Mouse (Mus musculus): Measurements from ENCODE around the gene Iqce. TPM values are rescaled to one million over a fixed set of nuclear protein-coding genes. Genes with fewer than 3 reads are reported as not detected.

Gene Iqce
- 7.5 TPM for polyA plus RNA-seq (2012; fragmentation: generic; extraction: Trizol)
- long read RNA-seq, experiment 1, partial matches to known transcripts: 0 of 1 reads
- long read RNA-seq, experiment 1, other reads (novel, unspliced or antisense): 1 of 1 reads
- long read RNA-seq, experiment 2, full-length matches to known transcripts: 12 of 47 reads
- long read RNA-seq, experiment 2, partial matches to known transcripts: 19 of 47 reads
- long read RNA-seq, experiment 2, other reads (novel, unspliced or antisense): 16 of 47 reads

- peaks cover 14% of the 10 kb centered on the region for H3K79me3 ChIP-seq (ENCODE audit: low read depth)
These were observed at the start of gene Iqce for GRCm38 (mm10) chr5:140702103-140702513. Iqce (minus strand) TSS chr5:140702378.

GRCm38 (mm10) chr5:140750925-140751324 is 48.7 kb upstream of the Iqce start:
- no peaks in the 10 kb centered on the region for H3K79me3 ChIP-seq (ENCODE audit: low read depth)
- TF ChIP-seq MYOG (IDR thresholded peaks at IDR 0.05; ENCODE audit: control insufficient read depth, extremely low read depth, insufficient read length) (no peak), CTCF (IDR thresholded peaks at IDR 0.05; ENCODE audit: control insufficient read depth, insufficient read depth, insufficient read length) (peak; percentile 17), MYOD1 (IDR thresholded peaks at IDR 0.05; ENCODE audit: control insufficient read depth, insufficient read length, low read depth) (no peak), FOSL1 (IDR thresholded peaks at IDR 0.05; ENCODE audit: insufficient read depth, low read length, poor library complexity, severe bottlenecking) (no peak)
- H3K36me3 ChIP-seq (ENCODE audit: control insufficient read depth, insufficient read depth): no peaks in the 10 kb centered on the region
- H3K4me3 ChIP-seq (ENCODE audit: insufficient read depth, poor library complexity, severe bottlenecking): no peak overlapping the region
- H3K27me3 ChIP-seq (ENCODE audit: control insufficient read depth, insufficient read depth, insufficient read length): no peaks in the 10 kb centered on the region
- no peak overlapping the region for H3ac ChIP-seq (ENCODE audit: control insufficient read depth, insufficient read length, low read depth)
- H3K79me2 ChIP-seq (ENCODE audit: control insufficient read depth, insufficient read depth): no peaks in the 10 kb centered on the region

More at GRCm38 (mm10) chr5:140702103-140702513, at the start of gene Iqce:
- peaks cover 37% of the 10 kb centered on the region for H3K79me2 ChIP-seq (ENCODE audit: control insufficient read depth, insufficient read depth)
- peak within 1 kb of the TSS; percentile 83 for H3ac ChIP-seq (ENCODE audit: control insufficient read depth, insufficient read length, low read depth)
- no peak for TF ChIP-seq USF1 (IDR thresholded peaks at IDR 0.05; ENCODE audit: low read depth)
- TF ChIP-seq FOSL1 (IDR thresholded peaks at IDR 0.05; ENCODE audit: insufficient read depth, low read length, poor library complexity, severe bottlenecking): no peak
- TF ChIP-seq CEBPB (IDR thresholded peaks at IDR 0.05; ENCODE audit: low read depth): no peak
- no peak for TF ChIP-seq MAX (IDR thresholded peaks at IDR 0.05)
- TF ChIP-seq MYOG (IDR thresholded peaks at IDR 0.05; ENCODE audit: control insufficient read depth, extremely low read depth, insufficient read length): no peak
- no peak for TF ChIP-seq CTCF (IDR thresholded peaks at IDR 0.05; ENCODE audit: control insufficient read depth, insufficient read depth, insufficient read length)
- TF ChIP-seq MYOD1 (IDR thresholded peaks at IDR 0.05; ENCODE audit: control insufficient read depth, insufficient read length, low read depth): no peak
- H3K27me3 ChIP-seq (ENCODE audit: control insufficient read depth, insufficient read depth, insufficient read length): no peaks in the 10 kb centered on the region
- H3K4me3 ChIP-seq (ENCODE audit: insufficient read depth, poor library complexity, severe bottlenecking): peak within 1 kb of the TSS; percentile 60
- peaks cover 8% of the 10 kb centered on the region for H3K36me3 ChIP-seq (ENCODE audit: control insufficient read depth, insufficient read depth)

GRCm38 (mm10) chr5:140749062-140749875 is 47.1 kb upstream of the Iqce start:
- Histone ChIP-seq H3K79me2 (ENCODE audit: control insufficient read depth, insufficient read depth) (no peaks in the 10 kb centered on the region), H3K4me3 (ENCODE audit: insufficient read depth, poor library complexity, severe bottlenecking) (no peak overlapping the region), H3K27me3 (ENCODE audit: control insufficient read depth, insufficient read depth, insufficient read length) (no peaks in the 10 kb centered on the region), H3ac (ENCODE audit: control insufficient read depth, insufficient read length, low read depth) (no peak overlapping the region), H3K79me3 (ENCODE audit: low read depth) (no peaks in the 10 kb centered on the region), H3K36me3 (ENCODE audit: control insufficient read depth, insufficient read depth) (no peaks in the 10 kb centered on the region)
- TF ChIP-seq FOSL1 (IDR thresholded peaks at IDR 0.05; ENCODE audit: insufficient read depth, low read length, poor library complexity, severe bottlenecking) (no peak), USF1 (IDR thresholded peaks at IDR 0.05; ENCODE audit: low read depth) (no peak), CEBPB (IDR thresholded peaks at IDR 0.05; ENCODE audit: low read depth) (peak; percentile 56), MYOD1 (IDR thresholded peaks at IDR 0.05; ENCODE audit: control insufficient read depth, insufficient read length, low read depth) (no peak), CTCF (IDR thresholded peaks at IDR 0.05; ENCODE audit: control insufficient read depth, insufficient read depth, insufficient read length) (peak; percentile 92), MAX (IDR thresholded peaks at IDR 0.05) (no peak), MYOG (IDR thresholded peaks at IDR 0.05; ENCODE audit: control insufficient read depth, extremely low read depth, insufficient read length) (no peak)

GRCm38 (mm10) chr5:140748425-140748824 is 46.2 kb upstream of the Iqce start:
- H3ac ChIP-seq (ENCODE audit: control insufficient read depth, insufficient read length, low read depth): no peak overlapping the region
- H3K79me2 ChIP-seq (ENCODE audit: control insufficient read depth, insufficient read depth): no peaks in the 10 kb centered on the region
- peaks cover 7% of the 10 kb centered on the region for H3K27me3 ChIP-seq (ENCODE audit: control insufficient read depth, insufficient read depth, insufficient read length)
- H3K79me3 ChIP-seq (ENCODE audit: low read depth): no peaks in the 10 kb centered on the region
- H3K4me3 ChIP-seq (ENCODE audit: insufficient read depth, poor library complexity, severe bottlenecking): no peak overlapping the region
- H3K36me3 ChIP-seq (ENCODE audit: control insufficient read depth, insufficient read depth): no peaks in the 10 kb centered on the region
- TF ChIP-seq USF1 (IDR thresholded peaks at IDR 0.05; ENCODE audit: low read depth) (no peak), MAX (IDR thresholded peaks at IDR 0.05) (no peak), CEBPB (IDR thresholded peaks at IDR 0.05; ENCODE audit: low read depth) (no peak), FOSL1 (IDR thresholded peaks at IDR 0.05; ENCODE audit: insufficient read depth, low read length, poor library complexity, severe bottlenecking) (no peak), MYOD1 (IDR thresholded peaks at IDR 0.05; ENCODE audit: control insufficient read depth, insufficient read length, low read depth) (no peak), MYOG (IDR thresholded peaks at IDR 0.05; ENCODE audit: control insufficient read depth, extremely low read depth, insufficient read length) (no peak), CTCF (IDR thresholded peaks at IDR 0.05; ENCODE audit: control insufficient read depth, insufficient read depth, insufficient read length) (no peak)

- peaks cover 7% of the 10 kb centered on the region for H3K27me3 ChIP-seq (ENCODE audit: control insufficient read depth, insufficient read depth, insufficient read length)
- H3K4me3 ChIP-seq (ENCODE audit: insufficient read depth, poor library complexity, severe bottlenecking): no peak overlapping the region
- H3K36me3 ChIP-seq (ENCODE audit: control insufficient read depth, insufficient read depth): no peaks in the 10 kb centered on the region
- H3ac ChIP-seq (ENCODE audit: control insufficient read depth, insufficient read length, low read depth): no peak overlapping the region
- no peaks in the 10 kb centered on the region for H3K79me2 ChIP-seq (ENCODE audit: control insufficient read depth, insufficient read depth)
- no peaks in the 10 kb centered on the region for H3K79me3 ChIP-seq (ENCODE audit: low read depth)
- TF ChIP-seq CTCF (IDR thresholded peaks at IDR 0.05; ENCODE audit: control insufficient read depth, insufficient read depth, insufficient read length) (no peak), USF1 (IDR thresholded peaks at IDR 0.05; ENCODE audit: low read depth) (no peak), MYOG (IDR thresholded peaks at IDR 0.05; ENCODE audit: control insufficient read depth, extremely low read depth, insufficient read length) (no peak), MAX (IDR thresholded peaks at IDR 0.05) (no peak), FOSL1 (IDR thresholded peaks at IDR 0.05; ENCODE audit: insufficient read depth, low read length, poor library complexity, severe bottlenecking) (no peak), CEBPB (IDR thresholded peaks at IDR 0.05; ENCODE audit: low read depth) (no peak), MYOD1 (IDR thresholded peaks at IDR 0.05; ENCODE audit: control insufficient read depth, insufficient read length, low read depth) (no peak)
These were observed 41.5 kb upstream of the Iqce start for GRCm38 (mm10) chr5:140743706-140744131.

Measured in C2C12 (cell line).